Mouse (Mus musculus) intestine, embryonic 14.5 days (tissue): ENCODE data around the gene Gm9887. TPM values are rescaled to one million over a fixed set of nuclear protein-coding genes. Genes with fewer than 3 reads are reported as not detected.
"Not testable (repeated sequence)": the region's sequence is repeated elsewhere in the genome, so short reads cannot be mapped to it uniquely, and the experiment has no call there.

Source experiments
- ATAC-seq: fragments of 200-750 bp; cut with Nextera tagmentation; replicated peaks from 2 replicates; pipeline ENCODE4 v1.8.0; 2017; ENCODE audit warnings: low read depth, moderate number of reproducible peaks, moderate TSS enrichment, moderate library complexity; ENCODE audit not compliant: low FRiP score, low TSS enrichment
- DNase-seq: peaks from one replicate; pipeline ENCODE4 v3.0.0-alpha.2; 2018; ENCODE audit warnings: low spot score
- H3K27ac ChIP-seq: fragments of 300-500 bp; sonication (generic); 2 replicates; pipeline ENCODE4 v1.5.1; 2014; ENCODE audit warnings: low read depth, mild to moderate bottlenecking, control low read depth
- H3K27me3 ChIP-seq: fragments of 300-500 bp; sonication (generic); replicated peaks from 2 replicates; pipeline ENCODE4 v1.6.1; 2014; ENCODE audit warnings: low read length, control low read depth; ENCODE audit not compliant: control insufficient read depth, insufficient read depth
- H3K36me3 ChIP-seq: fragments of 300-500 bp; sonication (generic); 2 replicates; pipeline ENCODE4 v1.6.1; 2014; ENCODE audit warnings: low read length, control low read depth; ENCODE audit not compliant: control insufficient read depth, insufficient read depth
- H3K4me1 ChIP-seq: fragments of 300-500 bp; sonication (generic); replicated peaks from 2 replicates; pipeline ENCODE4 v1.6.1; 2014; ENCODE audit warnings: low read length, control low read depth, mixed read lengths; ENCODE audit not compliant: control insufficient read depth, insufficient read depth
- H3K4me2 ChIP-seq: fragments of 300-500 bp; sonication (generic); 2 replicates; pipeline ENCODE4 v1.6.1; 2014; ENCODE audit warnings: low read length
- H3K4me3 ChIP-seq: fragments of 300-500 bp; sonication (generic); 2 replicates; pipeline ENCODE4 v1.5.1; 2014; ENCODE audit warnings: low read depth, low read length, control low read depth, mixed read lengths
- H3K9ac ChIP-seq: fragments of 300-500 bp; sonication (generic); 2 replicates; pipeline ENCODE4 v1.6.1; 2014; ENCODE audit warnings: mild to moderate bottlenecking, low read length
- H3K9me3 ChIP-seq: fragments of 300-500 bp; sonication (generic); 2 replicates; pipeline ENCODE4 v1.6.1; 2016; ENCODE audit warnings: low read length, control low read depth; ENCODE audit not compliant: control insufficient read depth
- WGBS: fragments of 180-500 bp; shearing (Covaris S2); extraction: QIAGEN DNeasy Blood & Tissue Kit; methylation state at CpG from one replicate; pipeline ENCODE4 v1.1.7; 2014; 5-methylcytosine and 5-hydroxymethylcytosine counted together
- polyA plus RNA-seq: library from polyadenylated mRNA; unstranded; fragments of >200 nt; fragmentation: Nextera tagmentation; extraction: Ambion mirVana; gene quantifications from 2 replicates; pipeline ENCODE4 v1.2.1, GENCODE M21; 2014

The Gm9887 gene
- polyA plus RNA-seq, 1 experiment from 2014 or later: 1.5 TPM

DNA sequence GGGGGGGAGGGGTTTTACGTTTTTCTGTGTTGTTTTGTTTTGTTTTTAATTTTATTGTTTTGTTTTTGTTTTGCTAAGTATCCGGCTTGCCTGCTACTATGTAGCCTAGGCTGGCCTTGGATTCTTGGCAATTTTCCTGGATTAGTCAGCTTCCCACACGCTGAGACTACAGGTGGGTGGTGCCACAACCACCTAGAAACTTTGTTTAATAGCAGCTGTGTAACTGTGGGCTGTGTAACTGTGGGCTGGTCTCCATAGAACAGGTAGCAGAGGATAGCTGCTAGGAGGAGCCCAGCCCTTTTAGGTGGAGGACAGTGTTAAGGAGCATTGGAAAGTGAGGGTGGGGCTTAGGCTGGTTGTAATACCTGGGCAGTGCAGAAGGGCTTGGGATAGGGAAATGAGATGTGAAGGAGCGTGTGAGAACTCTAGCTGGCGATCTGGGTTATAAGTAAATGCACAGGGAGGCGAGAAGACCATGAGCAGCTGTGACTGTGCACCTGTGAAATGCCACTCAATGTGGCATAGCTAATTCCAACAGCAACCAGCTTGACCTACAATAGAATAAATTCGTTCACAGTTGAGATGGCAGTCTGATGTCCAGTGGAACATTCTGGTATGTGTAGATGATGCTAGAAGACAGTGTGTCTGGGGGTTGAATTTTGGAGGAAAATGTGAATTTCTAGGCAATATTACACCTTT is 17.9 kb upstream of the Gm9887 start:
- Histone ChIP-seq H3K27ac (no peak overlapping the region), H3K27me3 (no peaks in the 10 kb centered on the region), H3K9ac (no peak overlapping the region), H3K4me2 (no peak overlapping the region), H3K4me1 (no peaks in the 10 kb centered on the region), H3K9me3 (no peaks in the 10 kb centered on the region), H3K36me3 (no peaks in the 10 kb centered on the region), H3K4me3 (no peak overlapping the region)
- ATAC-seq: no peak
- no peak for DNase-seq
- 74% methylated on average over 7 of the region's 7 CpGs for WGBS

DNA sequence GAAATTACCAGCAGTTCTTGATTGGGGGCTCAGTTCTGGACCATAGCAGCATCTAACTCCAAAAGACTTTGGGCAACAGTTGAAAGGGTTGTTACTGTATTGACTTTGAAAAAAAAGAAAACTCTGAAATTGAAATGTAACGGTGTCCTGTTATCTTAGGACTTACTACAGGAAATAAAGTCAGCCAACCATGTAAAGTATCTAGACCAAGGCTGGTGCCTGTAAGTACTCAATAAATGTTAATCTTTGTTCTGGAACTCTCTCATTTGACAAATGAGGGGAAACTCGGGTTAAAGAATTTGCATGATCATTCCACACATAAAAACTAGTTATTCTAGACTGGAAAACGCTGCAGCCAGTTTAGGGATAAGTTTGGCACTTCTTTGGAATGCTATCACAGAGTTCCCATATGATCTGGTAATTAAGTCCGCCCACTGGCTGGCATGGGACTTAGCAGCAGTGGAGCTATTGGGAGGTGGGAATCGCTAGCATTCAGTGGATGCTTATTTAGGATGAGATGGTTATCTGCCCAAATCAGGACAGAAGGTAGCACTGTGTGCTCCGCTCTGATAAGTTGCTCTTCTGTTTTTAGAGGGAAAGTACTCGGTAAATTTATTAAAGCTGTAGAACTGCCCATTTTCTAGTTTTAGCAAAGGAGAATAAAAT is 17.1 kb upstream of the Gm9887 start:
- no peaks in the 10 kb centered on the region for H3K36me3 ChIP-seq
- H3K27ac ChIP-seq: no peak overlapping the region
- H3K4me1 ChIP-seq: no peaks in the 10 kb centered on the region
- no peak overlapping the region for H3K4me2 ChIP-seq
- no peaks in the 10 kb centered on the region for H3K27me3 ChIP-seq
- H3K9ac ChIP-seq: no peak overlapping the region
- H3K9me3 ChIP-seq: no peaks in the 10 kb centered on the region
- ATAC-seq: no peak
- 69% methylated on average over 7 of the region's 7 CpGs for WGBS
- no peak for DNase-seq
- no peak overlapping the region for H3K4me3 ChIP-seq

DNA sequence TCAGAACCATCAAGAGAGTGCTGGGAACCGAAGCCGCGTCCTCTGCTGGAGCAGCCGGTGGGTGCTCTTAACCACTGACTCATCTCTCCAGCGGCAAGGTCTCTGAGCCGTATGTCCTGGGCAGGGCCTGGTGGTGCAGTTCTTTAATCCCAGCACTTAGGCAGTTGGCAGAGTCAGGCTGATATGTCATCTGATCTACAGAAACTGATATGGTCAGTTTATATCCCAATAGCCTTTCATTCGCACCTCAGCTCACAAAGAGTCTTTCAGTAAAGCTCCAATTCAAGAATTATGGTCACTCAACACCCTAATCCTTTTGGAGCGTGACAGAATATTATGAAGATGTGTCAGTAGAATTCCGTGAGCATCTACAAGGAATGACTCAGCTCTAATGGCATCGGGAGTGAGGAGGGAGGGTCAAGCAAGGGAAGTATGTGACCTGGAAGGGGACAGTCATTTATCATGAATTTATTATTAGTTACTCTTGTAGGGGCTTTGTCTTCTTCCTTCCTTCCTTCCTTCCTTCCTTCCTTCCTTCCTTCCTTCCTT is 16.1 kb upstream of the Gm9887 start:
- no peak for ATAC-seq
- Histone ChIP-seq H3K4me1 (no peaks in the 10 kb centered on the region), H3K9ac (no peak overlapping the region), H3K9me3 (no peaks in the 10 kb centered on the region), H3K4me3 (no peak overlapping the region), H3K36me3 (no peaks in the 10 kb centered on the region), H3K27ac (no peak overlapping the region), H3K27me3 (no peaks in the 10 kb centered on the region), H3K4me2 (no peak overlapping the region)
- DNase-seq: no peak
- 92% methylated on average over 10 of the region's 10 CpGs for WGBS

DNA sequence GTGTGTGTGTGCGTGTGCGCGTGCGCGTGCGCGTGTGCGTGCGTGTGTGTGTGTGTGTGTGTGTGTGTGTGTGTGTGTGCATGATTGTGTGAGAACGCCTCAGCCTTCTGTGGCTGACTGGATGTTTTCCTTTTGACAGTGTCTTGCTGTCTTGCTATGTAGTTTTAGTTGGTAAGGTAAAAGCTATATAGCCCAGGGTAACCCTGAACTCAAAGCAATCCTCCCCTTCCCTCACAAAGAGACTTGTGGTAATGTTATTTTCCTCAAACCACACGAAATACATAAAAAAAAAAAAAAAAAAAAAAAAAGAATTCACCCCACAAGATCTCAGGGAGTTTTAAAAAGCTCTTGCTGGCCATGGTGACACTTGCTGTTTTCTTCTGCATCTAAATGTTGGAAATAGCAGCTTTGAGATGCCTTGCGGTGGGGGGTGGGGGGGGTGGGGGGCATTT is 14.0 kb upstream of the Gm9887 start:
- not testable (repeated sequence) for H3K4me3 ChIP-seq, H3K36me3 ChIP-seq, H3K27me3 ChIP-seq, ATAC-seq, H3K4me1 ChIP-seq, DNase-seq, H3K27ac ChIP-seq, H3K9me3 ChIP-seq, H3K9ac ChIP-seq, H3K4me2 ChIP-seq
- 74% methylated on average over 12 of the region's 12 CpGs for WGBS

DNA sequence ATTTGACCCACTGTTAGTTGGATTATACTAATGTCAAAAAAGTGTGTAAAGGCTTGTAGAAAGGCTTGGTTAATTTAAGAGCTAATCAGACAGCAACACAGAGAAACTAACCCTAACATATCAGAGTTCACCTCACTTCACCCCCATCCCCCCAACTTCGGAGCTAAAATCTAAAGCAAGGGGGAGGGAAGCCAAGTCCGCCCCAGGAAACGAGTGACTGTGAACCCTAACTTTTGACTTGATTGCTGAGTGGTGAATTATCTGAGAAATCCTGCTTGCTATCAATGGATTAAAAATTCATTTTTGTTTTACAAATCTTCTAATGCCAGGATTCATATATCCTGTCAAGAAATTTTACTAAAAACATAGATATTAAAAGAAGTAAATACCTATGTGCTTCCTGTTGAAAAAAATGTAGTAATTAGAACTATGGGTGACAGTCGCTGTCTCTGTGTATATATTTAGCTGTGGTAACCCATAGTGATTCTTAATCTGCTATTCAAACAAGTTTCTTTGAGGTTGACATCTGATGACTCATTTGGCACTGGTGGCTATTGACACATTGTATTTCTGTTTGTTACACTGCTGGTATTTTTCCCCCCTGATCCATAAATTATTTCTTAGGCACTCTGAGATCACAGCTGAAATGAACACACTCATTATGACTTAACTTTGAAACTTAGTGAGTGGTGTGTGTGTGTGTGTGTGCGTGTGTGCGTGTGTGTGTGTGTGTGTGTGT is 13.5 kb upstream of the Gm9887 start:
- DNase-seq: no peak
- Histone ChIP-seq H3K9ac (no peak overlapping the region), H3K4me3 (no peak overlapping the region), H3K4me1 (no peaks in the 10 kb centered on the region), H3K27me3 (no peaks in the 10 kb centered on the region), H3K27ac (no peak overlapping the region), H3K36me3 (no peaks in the 10 kb centered on the region), H3K4me2 (no peak overlapping the region), H3K9me3 (no peaks in the 10 kb centered on the region)
- WGBS: 83% methylated on average over 6 of the region's 6 CpGs
- no peak for ATAC-seq

DNA sequence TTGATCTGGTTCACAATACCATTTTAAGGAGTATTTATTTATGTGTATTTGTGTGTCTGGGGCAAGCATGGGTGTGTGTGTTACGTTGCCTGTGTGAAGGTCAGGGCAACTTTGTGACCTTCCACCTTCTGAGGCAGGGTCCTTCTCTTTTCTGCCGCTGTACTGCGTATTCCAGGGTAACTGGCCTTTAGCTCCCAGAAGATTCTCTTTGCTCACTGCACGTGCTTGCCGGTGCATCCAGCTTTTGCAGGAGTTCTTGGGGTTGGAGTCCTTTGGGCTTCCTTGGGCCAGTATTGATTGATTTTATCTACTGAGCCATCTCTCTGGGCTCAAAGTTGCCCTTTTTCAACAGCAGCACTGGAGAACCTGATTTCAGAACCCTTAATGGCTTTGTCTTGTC is 12.3 kb upstream of the Gm9887 start:
- Histone ChIP-seq H3K9ac (no peak overlapping the region), H3K4me2 (no peak overlapping the region), H3K4me3 (no peak overlapping the region), H3K9me3 (no peaks in the 10 kb centered on the region), H3K4me1 (no peaks in the 10 kb centered on the region), H3K36me3 (no peaks in the 10 kb centered on the region), H3K27me3 (no peaks in the 10 kb centered on the region), H3K27ac (no peak overlapping the region)
- ATAC-seq (no peak), DNase-seq (no peak)
- WGBS: 78% methylated on average over 5 of the region's 5 CpGs

DNA sequence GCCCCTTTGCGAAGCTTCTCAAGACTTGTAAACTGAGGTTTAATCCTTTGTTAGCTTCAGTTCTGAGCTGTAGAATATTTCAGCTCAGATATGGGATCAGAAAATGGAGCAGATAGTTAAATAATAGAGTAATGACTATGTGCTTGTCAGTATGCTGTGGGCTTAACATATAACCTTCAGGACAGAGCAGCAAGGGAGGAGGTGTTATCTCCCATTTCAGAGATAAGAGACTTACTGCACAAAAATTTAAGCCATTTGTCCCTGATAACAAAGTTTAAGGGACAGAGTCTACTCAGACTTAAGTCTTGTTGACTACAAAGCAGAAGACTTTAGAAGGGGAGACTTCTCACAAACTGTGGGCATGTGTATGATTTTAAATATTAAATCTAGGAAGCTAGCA is 10.6 kb upstream of the Gm9887 start:
- H3K4me3 ChIP-seq: no peak overlapping the region
- no peak overlapping the region for H3K4me2 ChIP-seq
- no peak overlapping the region for H3K27ac ChIP-seq
- DNase-seq (no peak), ATAC-seq (no peak)
- H3K9me3 ChIP-seq: no peaks in the 10 kb centered on the region
- H3K36me3 ChIP-seq: 0 out of 2 replicates have a peak, but pooled peaks cover 7% of the 10 kb centered on the region
- 64% methylated on average over 1 of the region's 1 CpGs for WGBS
- no peak overlapping the region for H3K9ac ChIP-seq
- H3K27me3 ChIP-seq: no peaks in the 10 kb centered on the region
- H3K4me1 ChIP-seq: no peaks in the 10 kb centered on the region

DNA sequence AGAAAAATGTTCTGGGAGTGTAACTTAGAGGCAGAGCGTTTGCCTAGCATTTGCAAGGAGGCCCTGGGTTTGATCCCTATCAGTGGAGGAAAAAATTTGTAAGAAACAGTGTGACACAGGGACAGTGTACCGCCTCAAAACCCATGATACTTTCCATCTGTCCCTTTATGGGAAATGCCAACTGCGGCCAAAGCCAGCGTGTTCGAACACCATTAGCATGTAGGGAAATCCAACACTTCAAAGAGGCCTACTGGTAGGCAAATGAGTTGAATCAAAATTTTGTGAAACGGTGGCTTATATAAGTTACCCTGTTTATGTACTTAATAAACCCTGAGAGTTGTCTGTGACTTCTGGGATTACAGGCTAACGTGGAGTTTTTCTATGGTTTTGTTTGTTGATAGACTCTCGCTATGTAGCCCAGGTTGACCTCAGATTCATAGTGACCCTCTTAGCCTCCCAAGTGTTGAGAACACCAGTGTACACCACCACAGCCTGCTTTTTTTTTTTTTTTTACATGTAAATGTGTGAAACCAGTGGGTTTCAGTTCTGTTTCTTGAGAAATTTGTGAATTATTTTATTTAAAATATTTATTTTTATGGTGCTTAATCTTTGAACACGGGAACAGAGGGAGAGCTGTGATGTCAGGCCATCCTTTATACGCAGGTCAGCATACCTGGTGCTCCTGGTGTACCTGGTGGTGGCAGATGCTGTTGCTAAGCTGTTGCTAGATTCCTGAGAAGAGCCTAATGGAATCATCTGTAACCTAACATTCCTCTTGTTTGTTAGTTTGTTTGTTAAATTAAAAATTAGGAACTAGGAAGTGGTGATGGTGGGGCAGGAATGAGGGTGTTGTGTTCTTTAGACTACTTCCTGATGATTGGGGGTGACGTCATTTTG is 6.5 kb upstream of the Gm9887 start:
- ATAC-seq: no peak
- H3K9ac ChIP-seq: no peak overlapping the region
- H3K4me2 ChIP-seq: no peak overlapping the region
- no peaks in the 10 kb centered on the region for H3K27me3 ChIP-seq
- H3K4me1 ChIP-seq: peaks cover 16% of the 10 kb centered on the region
- H3K27ac ChIP-seq: no peak overlapping the region
- H3K4me3 ChIP-seq: no peak overlapping the region
- 92% methylated on average over 11 of the region's 11 CpGs for WGBS
- H3K36me3 ChIP-seq: peaks cover 22% of the 10 kb centered on the region
- DNase-seq: no peak
- H3K9me3 ChIP-seq: no peaks in the 10 kb centered on the region
